Mouse (Mus musculus) spleen, adult 2 months (tissue): ENCODE measurements around the gene Ctrc. TPM values are rescaled to one million over a fixed set of nuclear protein-coding genes. Genes with fewer than 3 reads are reported as not detected.

ENCODE experiments used
- DNase-seq, 2 experiments: peaks; one replicate each; pipeline versions ENCODE4 v3.0.0 to v3.0.0-alpha.2; 2012 to 2021; ENCODE audit warnings: low spot score in 2 of 2, low read depth in 1 of 2
- H3K27ac ChIP-seq: fragments of 200-500 bp; 2 replicates; pipeline ENCODE4 v1.5.1; 2012; ENCODE audit warnings: low read length, inconsistent platforms; ENCODE audit not compliant: insufficient read depth
- H3K27me3 ChIP-seq: fragments of 200-500 bp; 2 replicates; pipeline ENCODE4 v1.6.1; 2012; ENCODE audit warnings: mild to moderate bottlenecking, moderate library complexity, low read length, inconsistent platforms; ENCODE audit not compliant: control insufficient read depth, insufficient read depth
- H3K36me3 ChIP-seq: fragments of 200-500 bp; 2 replicates; pipeline ENCODE4 v1.6.1; 2012; ENCODE audit warnings: mild to moderate bottlenecking, low read length, inconsistent platforms; ENCODE audit not compliant: control insufficient read depth, insufficient read depth
- H3K4me1 ChIP-seq: fragments of 200-500 bp; 2 replicates; pipeline ENCODE4 v1.6.1; 2011; ENCODE audit warnings: inconsistent platforms; ENCODE audit not compliant: control insufficient read depth, insufficient read depth, insufficient read length
- H3K4me3 ChIP-seq: fragments of 200-500 bp; 2 replicates; pipeline ENCODE4 v1.5.1; 2011; ENCODE audit warnings: mild to moderate bottlenecking, inconsistent platforms; ENCODE audit not compliant: insufficient read depth, insufficient read length; ENCODE audit errors: extremely low read depth
- CTCF ChIP-seq: fragments of 200-500 bp; IDR thresholded peaks from 2 replicates; pipeline ENCODE4 v1.5.1; 2011; ENCODE audit warnings: mild to moderate bottlenecking, inconsistent platforms; ENCODE audit not compliant: insufficient read depth, insufficient read length, insufficient replicate concordance; ENCODE audit errors: extremely low read depth
- POLR2A ChIP-seq: fragments of 200-500 bp; IDR thresholded peaks from 2 replicates; pipeline ENCODE4 v1.6.1; 2011; ENCODE audit warnings: low read depth, low read length, inconsistent platforms
- WGBS: fragments of 180-500 bp; shearing (Covaris S2); methylation state at CpG from one replicate; pipeline ENCODE4 v1.1.7; 2018; 5-methylcytosine and 5-hydroxymethylcytosine counted together
- polyA plus RNA-seq: library from polyadenylated mRNA; depleted of rRNA; stranded (reverse); fragments of >200 nt; gene quantifications from 2 replicates; pipeline ENCODE4 v1.2.3, GENCODE M21; 2012

Ctrc gene
- polyA plus RNA-seq, 1 experiment = 1,887 TPM

GRCm38 (mm10) chr4:141868051-141868450, 21.9 kb upstream of the Ctrc start:
- 94% methylated on average over 10 of the region's 10 CpGs for WGBS
- H3K4me1 ChIP-seq = peaks cover 10% of the 10 kb centered on the region; the same call in 1 of the 2 replicates

DNA sequence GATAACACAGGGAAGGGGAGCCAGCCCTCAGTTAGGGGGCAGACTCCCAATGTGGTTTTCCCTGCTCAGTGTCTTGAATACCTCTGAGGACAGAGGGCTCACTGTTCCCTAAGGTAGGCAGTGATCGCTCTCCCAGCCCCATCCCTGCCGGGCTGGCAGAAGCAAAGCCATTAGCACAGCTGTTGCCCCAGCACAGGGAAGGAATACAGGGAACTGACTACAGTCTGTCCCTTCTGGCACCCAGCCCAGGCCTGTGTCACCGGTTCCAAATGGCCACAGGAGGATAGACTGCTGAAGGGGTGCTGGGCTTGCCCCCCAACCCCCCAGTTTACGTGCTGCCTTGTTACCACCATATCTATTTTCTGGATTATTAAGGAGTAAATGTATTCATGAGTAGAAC, 21.3 kb upstream of the Ctrc start:
- Histone ChIP-seq H3K36me3 (peaks cover 3% of the 10 kb centered on the region; the same call in 1 of the 2 replicates), H3K27me3 (no peaks in the 10 kb centered on the region), H3K4me1 (peaks cover 7% of the 10 kb centered on the region; the same call in 1 of the 2 replicates), H3K4me3 (no peak overlapping the region), H3K27ac (no peak overlapping the region)
- WGBS = 78% methylated on average over 4 of the region's 4 CpGs
- TF ChIP-seq CTCF (no peak), POLR2A (no peak)
- DNase-seq = no peak

More at GRCm38 (mm10) chr4:141868051-141868450, 21.9 kb upstream of the Ctrc start:
- no peak overlapping the region for H3K27ac ChIP-seq
- no peak for DNase-seq
- peaks cover 3% of the 10 kb centered on the region; the same call in 1 of the 2 replicates for H3K36me3 ChIP-seq
- no peaks in the 10 kb centered on the region for H3K27me3 ChIP-seq
- H3K4me3 ChIP-seq = no peak overlapping the region
- no peak for TF ChIP-seq CTCF
- TF ChIP-seq POLR2A = no peak

- H3K4me3 ChIP-seq = no peak overlapping the region
- TF ChIP-seq POLR2A (no peak), CTCF (no peak)
- WGBS = 86% methylated on average over 10 of the region's 10 CpGs
- H3K27me3 ChIP-seq = no peaks in the 10 kb centered on the region
- H3K36me3 ChIP-seq = peaks cover 3% of the 10 kb centered on the region; the same call in 1 of the 2 replicates
- H3K27ac ChIP-seq = no peak overlapping the region
- peaks cover 4% of the 10 kb centered on the region; the same call in 1 of the 2 replicates for H3K4me1 ChIP-seq
- DNase-seq = no peak
Measured at GRCm38 (mm10) chr4:141866933-141867490, 20.9 kb upstream of the Ctrc start.

DNA sequence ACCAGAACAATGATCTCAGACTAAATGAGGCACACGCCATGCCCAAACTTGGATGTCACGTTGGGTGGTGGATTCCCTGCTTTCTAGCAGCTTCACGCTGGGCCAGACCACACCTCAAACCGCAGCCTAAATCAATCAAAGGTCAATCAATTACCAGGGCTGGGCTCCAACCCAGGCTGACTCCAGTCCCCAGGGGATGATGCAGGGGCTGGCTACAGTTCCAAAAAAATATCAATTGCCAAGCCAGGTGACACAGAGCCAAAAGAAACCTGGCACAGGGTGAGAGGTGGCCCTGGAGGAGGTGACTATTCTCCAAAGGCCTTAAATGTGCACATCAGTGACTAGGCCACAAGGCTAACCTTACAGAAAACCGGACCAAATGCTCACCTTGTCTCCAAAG, 19.4 kb upstream of the Ctrc start:
- no peaks in the 10 kb centered on the region for H3K27me3 ChIP-seq
- TF ChIP-seq POLR2A (no peak), CTCF (no peak)
- DNase-seq = no peak

GRCm38 (mm10) chr4:141865006-141865405, 18.8 kb upstream of the Ctrc start:
- Histone ChIP-seq H3K36me3 (peaks cover 13% of the 10 kb centered on the region), H3K27me3 (no peaks in the 10 kb centered on the region), H3K4me3 (no peak overlapping the region), H3K27ac (no peak overlapping the region), H3K4me1 (peaks cover 4% of the 10 kb centered on the region; the same call in 1 of the 2 replicates)
- 90% methylated on average over 5 of the region's 5 CpGs for WGBS
- DNase-seq = no peak
- TF ChIP-seq POLR2A (no peak), CTCF (no peak)

More for the DNA sequence above, 19.4 kb upstream of the Ctrc start:
- 93% methylated on average over 5 of the region's 5 CpGs for WGBS
- Histone ChIP-seq H3K4me3 (no peak overlapping the region), H3K4me1 (peaks cover 4% of the 10 kb centered on the region; the same call in 1 of the 2 replicates), H3K36me3 (peaks cover 8% of the 10 kb centered on the region), H3K27ac (no peak overlapping the region)

DNA sequence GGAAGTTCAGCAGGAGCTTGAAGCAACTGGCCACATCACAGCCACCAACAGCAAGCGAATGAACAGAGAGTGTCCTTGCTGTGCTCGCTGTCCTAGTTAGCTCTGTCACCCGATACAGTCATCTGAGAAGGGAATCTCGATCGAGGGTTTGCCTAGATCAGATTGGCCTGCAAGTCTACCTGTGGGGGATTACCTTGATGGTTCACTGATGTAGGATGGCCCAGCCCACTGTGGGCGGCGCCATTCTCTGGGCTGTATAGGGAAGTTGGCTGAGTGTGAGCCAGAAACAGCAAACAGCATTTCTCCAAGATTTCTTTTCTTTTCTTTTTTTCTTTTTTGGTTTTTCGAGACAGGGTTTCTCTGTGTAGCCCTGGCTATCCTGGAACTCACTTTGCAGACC, 18.3 kb upstream of the Ctrc start:
- Histone ChIP-seq H3K4me3 (no peak overlapping the region), H3K27me3 (no peaks in the 10 kb centered on the region), H3K36me3 (peaks cover 18% of the 10 kb centered on the region), H3K4me1 (peaks cover 4% of the 10 kb centered on the region; the same call in 1 of the 2 replicates), H3K27ac (no peak overlapping the region)
- WGBS = 92% methylated on average over 8 of the region's 8 CpGs
- TF ChIP-seq CTCF (no peak), POLR2A (no peak)
- DNase-seq = no peak

DNA sequence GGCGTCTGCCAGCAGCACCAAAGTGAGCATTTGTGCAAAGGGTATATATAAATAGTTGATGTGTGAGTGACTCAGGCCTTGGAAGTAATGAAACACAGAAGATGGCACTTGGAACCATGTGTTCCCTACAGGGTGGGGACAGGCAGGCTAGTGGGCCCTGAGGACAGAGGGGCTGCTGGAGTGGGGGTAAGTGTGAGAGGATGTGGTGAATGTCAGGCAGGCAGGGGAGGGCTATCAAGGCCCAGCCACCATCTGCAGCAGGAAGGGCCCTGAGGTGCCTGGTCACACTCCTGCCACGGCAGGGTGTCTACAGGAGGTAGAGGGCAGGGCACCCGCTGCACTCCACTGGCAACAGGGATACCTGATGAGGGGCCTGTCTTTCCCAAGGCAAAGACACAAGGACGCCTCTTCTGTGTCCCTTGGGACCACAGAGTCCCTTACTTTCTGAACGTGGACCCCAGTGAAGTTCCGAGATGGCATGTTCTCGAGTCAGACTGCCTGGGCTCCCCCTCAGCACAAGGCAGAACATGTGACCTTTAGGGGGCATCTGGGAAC, 17.6 kb upstream of the Ctrc start:
- Histone ChIP-seq H3K36me3 (peaks cover 24% of the 10 kb centered on the region), H3K27ac (no peak overlapping the region), H3K4me3 (no peak overlapping the region), H3K27me3 (no peaks in the 10 kb centered on the region), H3K4me1 (peaks cover 4% of the 10 kb centered on the region; the same call in 1 of the 2 replicates)
- TF ChIP-seq POLR2A (no peak), CTCF (no peak)
- no peak for DNase-seq
- 71% methylated on average over 7 of the region's 7 CpGs for WGBS
